Mouse (Mus musculus) intestine, embryonic 16.5 days (tissue): Measurements from ENCODE around the gene Sema5b. TPM values are rescaled to one million over a fixed set of nuclear protein-coding genes. Genes with fewer than 3 reads are reported as not detected.

Source experiments
- ATAC-seq: fragments of 200-750 bp; cut with Nextera tagmentation; 2 replicates; pipeline ENCODE4 v1.8.0; 2017; ENCODE audit warnings: moderate TSS enrichment, moderate library complexity
- H3K27ac ChIP-seq: fragments of 300-500 bp; sonication (generic); 2 replicates; pipeline ENCODE4 v1.5.1; 2014; ENCODE audit warnings: mild to moderate bottlenecking, low read length
- H3K27me3 ChIP-seq: fragments of 300-500 bp; sonication (generic); replicated peaks from 2 replicates; pipeline ENCODE4 v1.6.1; 2014; ENCODE audit warnings: low read length, control low read depth, mixed read lengths; ENCODE audit not compliant: control insufficient read depth, insufficient read depth
- H3K36me3 ChIP-seq: fragments of 300-500 bp; sonication (generic); 2 replicates; pipeline ENCODE4 v1.6.1; 2014; ENCODE audit warnings: low read length, control low read depth; ENCODE audit not compliant: control insufficient read depth, insufficient read depth
- H3K4me1 ChIP-seq: fragments of 300-500 bp; sonication (generic); 2 replicates; pipeline ENCODE4 v1.6.1; 2014; ENCODE audit warnings: low read length, control low read depth, mixed read lengths; ENCODE audit not compliant: control insufficient read depth, insufficient read depth
- H3K4me2 ChIP-seq: fragments of 300-500 bp; sonication (generic); 2 replicates; pipeline ENCODE4 v1.6.1; 2014; ENCODE audit warnings: low read depth, low read length, control low read depth
- H3K4me3 ChIP-seq: fragments of 300-500 bp; sonication (generic); 2 replicates; pipeline ENCODE4 v1.5.1; 2014; ENCODE audit warnings: mild to moderate bottlenecking, low read length
- H3K9ac ChIP-seq: fragments of 300-500 bp; sonication (generic); 2 replicates; pipeline ENCODE4 v1.6.1; 2014; ENCODE audit warnings: low read depth, low read length
- H3K9me3 ChIP-seq: fragments of 300-500 bp; sonication (generic); 2 replicates; pipeline ENCODE4 v1.6.1; 2016; ENCODE audit warnings: low read length, control low read depth; ENCODE audit not compliant: control insufficient read depth
- WGBS: fragments of 180-500 bp; shearing (Covaris S2); extraction: QIAGEN DNeasy Blood & Tissue Kit; methylation state at CpG from one replicate; pipeline ENCODE4 v1.1.7; 2014; 5-methylcytosine and 5-hydroxymethylcytosine counted together
- polyA plus RNA-seq: library from polyadenylated mRNA; unstranded; fragments of >200 nt; fragmentation: Nextera tagmentation; extraction: Ambion mirVana; gene quantifications from 2 replicates; pipeline ENCODE4 v1.2.1, GENCODE M21; 2015

Sema5b gene
- 4.2 and 5.1 TPM in 2 replicates for polyA plus RNA-seq

GRCm38 (mm10) chr16:35541117-35541641 is at the start of gene Sema5b:
TSS of gene Sema5b (plus strand) at chr16:35541145.
- Histone ChIP-seq H3K4me1 (peaks cover 15% of the 10 kb centered on the region), H3K4me3 (peak within 1 kb of the TSS; percentile 66), H3K9ac (peak within 1 kb of the TSS; percentile 68), H3K27me3 (peaks cover 39% of the 10 kb centered on the region), H3K4me2 (peak within 1 kb of the TSS; percentile 93), H3K9me3 (no peaks in the 10 kb centered on the region), H3K36me3 (no peaks in the 10 kb centered on the region), H3K27ac (no peak within 1 kb of the TSS)
- ATAC-seq: peak; percentile 75
- WGBS: under 1% methylated on average over 51 of the region's 54 CpGs

- Histone ChIP-seq H3K9ac (no peak overlapping the region), H3K4me2 (no peak overlapping the region), H3K27ac (no peak overlapping the region), H3K4me1 (no peaks in the 10 kb centered on the region), H3K27me3 (no peaks in the 10 kb centered on the region), H3K36me3 (no peaks in the 10 kb centered on the region), H3K4me3 (no peak overlapping the region), H3K9me3 (peaks cover 3% of the 10 kb centered on the region; the same call in 1 of the 2 replicates)
- WGBS: 92% methylated on average over 3 of the region's 3 CpGs
- no peak for ATAC-seq
These were observed 40.6 kb upstream of the Sema5b start for GRCm38 (mm10) chr16:35500342-35500741.

DNA sequence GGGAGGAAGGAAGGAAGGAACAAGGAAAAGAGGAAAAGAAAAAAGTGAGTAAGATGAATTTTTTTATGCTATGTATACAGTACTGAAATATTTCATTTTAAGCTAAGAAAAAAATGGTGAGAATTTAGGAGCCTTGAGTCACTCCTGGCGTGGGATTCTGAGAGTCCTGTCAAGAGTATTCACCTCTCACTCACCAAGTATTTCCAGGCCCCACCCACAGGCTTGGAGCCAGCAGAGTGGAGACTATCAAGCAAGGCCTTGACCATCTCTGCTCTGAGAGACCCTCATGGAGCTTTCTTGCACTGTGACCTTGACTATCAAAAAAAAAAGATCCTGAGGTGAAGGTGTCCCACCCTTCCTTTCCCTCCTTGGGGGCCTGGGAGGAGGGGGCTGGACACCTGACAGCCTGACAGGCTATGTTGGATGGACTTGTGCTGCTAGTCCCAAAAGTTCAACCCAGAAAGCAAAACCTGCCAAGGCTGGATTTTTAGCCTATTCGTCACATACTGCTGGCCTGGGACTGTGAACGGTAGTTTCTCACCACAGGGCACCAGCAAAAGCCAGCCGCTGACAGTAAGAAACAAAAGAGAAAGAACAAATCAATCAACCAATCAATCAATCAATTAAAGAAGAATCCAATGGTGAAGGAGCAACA is 39.7 kb upstream of the Sema5b start:
- no peak for ATAC-seq
- no peaks in the 10 kb centered on the region for H3K36me3 ChIP-seq
- H3K4me2 ChIP-seq: no peak overlapping the region
- H3K27me3 ChIP-seq: no peaks in the 10 kb centered on the region
- no peak overlapping the region for H3K4me3 ChIP-seq
- H3K9me3 ChIP-seq: peaks cover 3% of the 10 kb centered on the region; the same call in 1 of the 2 replicates
- H3K9ac ChIP-seq: no peak overlapping the region
- no peaks in the 10 kb centered on the region for H3K4me1 ChIP-seq
- WGBS: 67% methylated on average over 4 of the region's 4 CpGs
- no peak overlapping the region for H3K27ac ChIP-seq

GRCm38 (mm10) chr16:35502456-35502855 is 38.5 kb upstream of the Sema5b start:
- Histone ChIP-seq H3K27me3 (no peaks in the 10 kb centered on the region), H3K4me1 (no peaks in the 10 kb centered on the region), H3K27ac (no peak overlapping the region), H3K4me3 (no peak overlapping the region), H3K36me3 (no peaks in the 10 kb centered on the region), H3K4me2 (no peak overlapping the region), H3K9me3 (peaks cover 3% of the 10 kb centered on the region; the same call in 1 of the 2 replicates), H3K9ac (no peak overlapping the region)
- ATAC-seq: no peak
- WGBS: 78% methylated on average over 11 of the region's 11 CpGs

DNA sequence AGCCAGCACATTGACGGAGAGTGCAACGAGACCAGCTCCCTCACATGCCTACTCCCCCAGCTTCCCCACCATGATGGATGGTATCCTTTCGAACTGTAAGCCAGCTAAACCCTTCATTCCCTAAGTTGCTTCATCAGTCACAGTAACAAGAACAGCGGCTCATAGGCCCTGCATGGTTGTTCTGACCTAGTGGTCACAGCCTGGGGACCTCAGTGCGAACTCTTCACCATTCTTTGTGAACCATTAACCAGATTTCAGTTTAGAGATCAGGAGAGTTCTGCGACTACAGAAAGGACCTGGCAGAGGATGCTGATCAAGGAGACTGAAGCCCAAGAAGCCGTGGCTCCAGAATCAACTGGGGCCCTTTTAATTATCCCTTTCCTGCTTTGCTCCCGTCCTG is 36.7 kb upstream of the Sema5b start:
- 83% methylated on average over 8 of the region's 8 CpGs for WGBS

GRCm38 (mm10) chr16:35505786-35506185 is 35.2 kb upstream of the Sema5b start:
- no peaks in the 10 kb centered on the region for H3K9me3 ChIP-seq
- 86% methylated on average over 4 of the region's 4 CpGs for WGBS
- no peak overlapping the region for H3K27ac ChIP-seq
- no peak overlapping the region for H3K4me3 ChIP-seq
- H3K4me2 ChIP-seq: no peak overlapping the region
- H3K4me1 ChIP-seq: no peaks in the 10 kb centered on the region
- no peaks in the 10 kb centered on the region for H3K36me3 ChIP-seq
- no peaks in the 10 kb centered on the region for H3K27me3 ChIP-seq
- no peak for ATAC-seq
- H3K9ac ChIP-seq: no peak overlapping the region

More for the DNA sequence above, 36.7 kb upstream of the Sema5b start:
- Histone ChIP-seq H3K4me1 (no peaks in the 10 kb centered on the region), H3K36me3 (no peaks in the 10 kb centered on the region), H3K27ac (no peak overlapping the region), H3K4me2 (no peak overlapping the region), H3K9ac (no peak overlapping the region), H3K27me3 (no peaks in the 10 kb centered on the region), H3K9me3 (peaks cover 3% of the 10 kb centered on the region; the same call in 1 of the 2 replicates), H3K4me3 (no peak overlapping the region)
- no peak for ATAC-seq

GRCm38 (mm10) chr16:35508581-35508980 is 32.4 kb upstream of the Sema5b start:
- Histone ChIP-seq H3K27ac (no peak overlapping the region), H3K4me1 (no peaks in the 10 kb centered on the region), H3K9me3 (no peaks in the 10 kb centered on the region), H3K36me3 (no peaks in the 10 kb centered on the region), H3K27me3 (no peaks in the 10 kb centered on the region), H3K4me3 (no peak overlapping the region), H3K4me2 (no peak overlapping the region), H3K9ac (no peak overlapping the region)
- ATAC-seq: no peak
- 83% methylated on average over 6 of the region's 6 CpGs for WGBS

DNA sequence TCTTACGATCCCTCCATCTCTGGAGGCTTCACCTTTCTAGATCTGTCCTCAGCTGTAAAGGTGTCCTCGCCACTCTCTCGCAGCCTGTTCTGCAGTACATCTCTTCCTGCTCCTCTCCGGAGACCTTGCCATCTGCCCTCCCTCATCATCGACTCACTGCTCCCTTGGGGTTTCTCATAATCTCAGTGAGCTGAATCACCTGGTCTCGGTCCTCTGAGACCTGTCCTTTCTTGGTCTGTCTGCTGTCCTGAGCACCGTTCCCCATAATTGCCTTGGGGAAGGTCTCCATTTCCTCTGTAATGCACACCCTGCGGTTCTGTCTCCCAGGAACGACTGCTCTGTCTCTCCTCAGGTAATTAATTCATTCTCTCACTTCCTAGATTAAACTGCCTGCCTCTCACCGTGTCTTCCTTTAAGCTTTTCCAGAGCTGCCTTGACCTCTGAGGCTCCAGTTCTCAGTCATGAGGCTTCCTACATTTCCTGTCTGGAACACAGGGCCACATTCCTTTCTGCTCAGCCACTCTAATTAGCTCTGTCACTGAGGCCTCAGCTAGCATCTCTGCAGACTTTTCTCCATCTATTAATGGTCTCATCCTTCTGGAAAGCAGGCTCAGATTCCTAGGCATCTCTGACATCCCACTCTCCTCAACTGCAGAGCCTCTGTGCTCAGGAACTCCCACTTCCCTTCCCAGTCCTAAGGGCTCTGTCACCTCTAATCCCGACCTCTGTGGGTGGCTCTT is 31.4 kb upstream of the Sema5b start:
- no peak for ATAC-seq

DNA sequence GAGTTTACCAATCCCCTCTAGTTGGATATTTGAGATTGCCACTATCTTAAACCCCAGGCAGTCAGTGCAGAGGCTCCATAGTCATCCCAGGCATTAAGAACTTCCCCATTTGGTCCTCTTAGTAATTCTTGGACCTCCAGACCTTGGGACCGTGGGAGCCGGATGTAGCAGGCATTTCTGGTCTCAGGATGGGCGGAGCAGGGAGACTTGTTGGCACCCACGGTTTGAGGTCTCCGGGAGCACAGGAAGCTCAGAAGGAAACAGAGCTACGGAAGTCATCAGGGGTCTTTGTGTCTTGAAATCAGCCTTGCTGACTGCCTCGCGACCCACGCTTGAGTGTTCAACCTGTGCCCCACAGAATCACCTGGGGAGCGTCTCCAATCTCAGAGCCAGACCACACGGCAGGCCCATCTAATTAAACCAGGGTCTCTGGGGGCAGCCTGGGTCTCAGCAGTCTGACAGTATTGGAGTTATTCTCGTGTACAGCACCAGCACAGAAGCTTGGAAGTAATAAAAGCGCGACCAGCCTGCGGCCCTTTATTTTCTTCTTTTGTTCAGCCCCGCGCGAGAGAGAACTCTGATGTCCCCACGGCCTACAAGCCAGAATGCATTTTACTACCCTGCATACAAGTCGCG is 24.9 kb upstream of the Sema5b start:
- 67% methylated on average over 21 of the region's 21 CpGs for WGBS
- H3K4me1 ChIP-seq: peaks cover 12% of the 10 kb centered on the region
- H3K27me3 ChIP-seq: no peaks in the 10 kb centered on the region
- H3K36me3 ChIP-seq: no peaks in the 10 kb centered on the region
- H3K9me3 ChIP-seq: no peaks in the 10 kb centered on the region
- no peak overlapping the region for H3K4me2 ChIP-seq
- no peak for ATAC-seq
- no peak overlapping the region for H3K27ac ChIP-seq
- no peak overlapping the region for H3K9ac ChIP-seq
- no peak overlapping the region for H3K4me3 ChIP-seq

More for the DNA sequence above, 31.4 kb upstream of the Sema5b start:
- Histone ChIP-seq H3K4me2 (no peak overlapping the region), H3K4me3 (no peak overlapping the region), H3K4me1 (no peaks in the 10 kb centered on the region), H3K27me3 (no peaks in the 10 kb centered on the region), H3K36me3 (no peaks in the 10 kb centered on the region), H3K27ac (no peak overlapping the region), H3K9ac (no peak overlapping the region), H3K9me3 (no peaks in the 10 kb centered on the region)
- 48% methylated on average over 11 of the region's 11 CpGs for WGBS
